9 mouse cellular contexts compared by ENCODE assay signal in genomic region chr3:84191141-84191881, GRCm38 (mm10). TPM values are rescaled to one million over a fixed set of nuclear protein-coding genes. Genes with fewer than 3 reads are reported as not detected.
DNase-seq lines count a peak whose midpoint lies in the region; ATAC-seq and TF ChIP-seq lines count a peak whose summit lies in the region.
"Had no signal": no experiment of that assay in that cellular context is flagged by ENCODE, and none has a peak within 500 bp of the region (broad histone marks: within the 10 kb centered on the region; RNA-seq: fewer than 3 reads in every experiment).

No protein-coding gene starts in this region.

- H3K9ac ChIP-seq in midbrain, embryonic 11.5 days (ENCODE audit: low read length): 0 out of 2 replicates have a peak overlapping the region, but pooled peaks have one; percentile 20
- H3K9ac ChIP-seq in midbrain, embryonic 16.5 days (ENCODE audit: low read depth, low read length): no peak overlapping the region; the same call in 1 of the 2 replicates
- no peak overlapping the region for H3K9ac ChIP-seq in forebrain, embryonic 12.5 days
- 0 out of 2 replicates have a peak overlapping the region, but pooled peaks have one; percentile 4 for H3K9ac ChIP-seq in kidney, postnatal 0 days (ENCODE audit: low read depth, low read length)

- no peak overlapping the region for H3K4me3 ChIP-seq in midbrain, embryonic 11.5 days (ENCODE audit: low read depth, low read length)
- no peak overlapping the region for H3K4me3 ChIP-seq in midbrain, embryonic 16.5 days (ENCODE audit: low read depth, low read length)
- no peak overlapping the region for H3K4me3 ChIP-seq in forebrain, embryonic 12.5 days (replicated peaks)
- H3K4me3 ChIP-seq in kidney, postnatal 0 days (replicated peaks; ENCODE audit: low read depth, low read length): peak overlapping the region; percentile 29

- ATAC-seq in midbrain, embryonic 11.5 days (ENCODE audit: low FRiP score): peak; percentile 31
- ATAC-seq in midbrain, embryonic 16.5 days: no peak
- peak; percentile 31; the same call in 1 of the 2 replicates for ATAC-seq in forebrain, embryonic 12.5 days (ENCODE audit: low FRiP score)
- ATAC-seq in kidney, postnatal 0 days (replicated peaks; ENCODE audit: low FRiP score, low read depth): peak; percentile 26

- TF ChIP-seq CTCF in kidney, postnatal 0 days (IDR thresholded peaks at IDR 0.05; ENCODE audit: low read depth): peak; percentile 39; the same call in 1 of the 2 replicates

- H3K9me3 ChIP-seq in midbrain, embryonic 11.5 days (ENCODE audit: control insufficient read depth, low read length): no peaks in the 10 kb centered on the region
- no peaks in the 10 kb centered on the region for H3K9me3 ChIP-seq in midbrain, embryonic 16.5 days (replicated peaks; ENCODE audit: control insufficient read depth, low read length, poor library complexity, severe bottlenecking)
- no peaks in the 10 kb centered on the region for H3K9me3 ChIP-seq in forebrain, embryonic 12.5 days
- H3K9me3 ChIP-seq in kidney, postnatal 0 days (replicated peaks; ENCODE audit: low read length): no peaks in the 10 kb centered on the region

- H3K36me3 ChIP-seq in midbrain, embryonic 11.5 days (ENCODE audit: control insufficient read depth, insufficient read depth, low read length): peaks cover 5% of the 10 kb centered on the region; the same call in 1 of the 2 replicates
- H3K36me3 ChIP-seq in midbrain, embryonic 16.5 days (ENCODE audit: control insufficient read depth, insufficient read depth, low read length): peaks cover 7% of the 10 kb centered on the region; the same call in 1 of the 2 replicates
- peaks cover 50% of the 10 kb centered on the region for H3K36me3 ChIP-seq in forebrain, embryonic 12.5 days (replicated peaks)
- no peaks in the 10 kb centered on the region for H3K36me3 ChIP-seq in kidney, postnatal 0 days (ENCODE audit: insufficient read depth, low read length)

- H3K4me2 ChIP-seq in midbrain, embryonic 11.5 days: no peak overlapping the region
- no peak overlapping the region for H3K4me2 ChIP-seq in midbrain, embryonic 16.5 days (ENCODE audit: low read length)
- H3K4me2 ChIP-seq in forebrain, embryonic 12.5 days: peak overlapping the region; percentile 15; the same call in 1 of the 2 replicates
- peak overlapping the region; percentile 50 for H3K4me2 ChIP-seq in kidney, postnatal 0 days (ENCODE audit: low read length)

- DNase-seq in midbrain, embryonic 11.5 days (ENCODE audit: low spot score, missing footprints): peak; percentile 88
- DNase-seq in kidney, postnatal 0 days (ENCODE audit: low spot score): peak; percentile 16
- peak; percentile 40 to 68 for DNase-seq in lung, postnatal 4 days
- no peak for DNase-seq in cerebellum, adult 11 months
- no peak for DNase-seq in testis, postnatal 10 days (ENCODE audit: low spot score)
- no peak for DNase-seq in spleen, adult 12 weeks (ENCODE audit: low spot score)

- peaks cover 10% of the 10 kb centered on the region for H3K4me1 ChIP-seq in midbrain, embryonic 11.5 days (ENCODE audit: control insufficient read depth, insufficient read depth, low read length)
- peaks cover 2% of the 10 kb centered on the region; the same call in 1 of the 2 replicates for H3K4me1 ChIP-seq in midbrain, embryonic 16.5 days (ENCODE audit: control insufficient read depth, insufficient read depth, low read length)
- H3K4me1 ChIP-seq in forebrain, embryonic 12.5 days: peaks cover 20% of the 10 kb centered on the region
- peaks cover 4% of the 10 kb centered on the region; the same call in 1 of the 2 replicates for H3K4me1 ChIP-seq in kidney, postnatal 0 days (replicated peaks; ENCODE audit: insufficient read depth, low read length)

- 55% methylated on average over 21 of the region's 21 CpGs for WGBS in midbrain, embryonic 11.5 days
- 55% methylated on average over 21 of the region's 21 CpGs for WGBS in midbrain, embryonic 16.5 days
- WGBS in forebrain, embryonic 12.5 days: 54% methylated on average over 21 of the region's 21 CpGs
- WGBS in kidney, postnatal 0 days: 46% methylated on average over 21 of the region's 21 CpGs

- no peak overlapping the region for H3K27ac ChIP-seq in midbrain, embryonic 11.5 days (ENCODE audit: low read depth, low read length)
- H3K27ac ChIP-seq in midbrain, embryonic 16.5 days (ENCODE audit: low read length): no peak overlapping the region
- H3K27ac ChIP-seq in forebrain, embryonic 12.5 days: no peak overlapping the region; the same call in 1 of the 2 replicates
- H3K27ac ChIP-seq in kidney, postnatal 0 days: 0 out of 2 replicates have a peak overlapping the region, but pooled peaks have one; percentile 2
- H3K27ac ChIP-seq: macrophage had no signal

- H3K27me3 ChIP-seq in midbrain, embryonic 11.5 days (ENCODE audit: control insufficient read depth, insufficient read depth, low read length): no peaks in the 10 kb centered on the region; the same call in 1 of the 2 replicates
- H3K27me3 ChIP-seq in midbrain, embryonic 16.5 days (ENCODE audit: control insufficient read depth, insufficient read depth, low read depth, low read length): no peaks in the 10 kb centered on the region
- H3K27me3 ChIP-seq in forebrain, embryonic 12.5 days: peaks cover 6% of the 10 kb centered on the region; the same call in 1 of the 2 replicates
- H3K27me3 ChIP-seq in kidney, postnatal 0 days (ENCODE audit: insufficient read depth, low read length): no peaks in the 10 kb centered on the region

RNA-seq across cellular contexts. Expression of gene Gm6525, which starts 17.4 kb away (rescaled TPM):
- polyA plus RNA-seq in midbrain, embryonic 11.5 days (2014; fragmentation: Nextera tagmentation; extraction: Ambion mirVana): 0.83 and 1.4 TPM in 2 replicates
- polyA plus RNA-seq in midbrain, embryonic 16.5 days (2015; fragmentation: Nextera tagmentation; extraction: Ambion mirVana): 2.1 and 2.5 TPM in 2 replicates
- 1.5 and 2.5 TPM in 2 replicates for polyA plus RNA-seq in forebrain, embryonic 12.5 days (2016; fragmentation: Nextera tagmentation; extraction: Ambion mirVana)
- 0.43 and 0.66 TPM in 2 replicates for polyA plus RNA-seq in kidney, postnatal 0 days (2015; fragmentation: Nextera tagmentation; extraction: Ambion mirVana)
- polyA plus RNA-seq: macrophage had no signal

RNA-seq across cellular contexts. Expression of gene Mnd1, which starts 35.7 kb away (rescaled TPM):
- 9.0 and 10.8 TPM in 2 replicates for polyA plus RNA-seq in midbrain, embryonic 11.5 days (2014; fragmentation: Nextera tagmentation; extraction: Ambion mirVana)
- 1.4 and 1.5 TPM in 2 replicates for polyA plus RNA-seq in midbrain, embryonic 16.5 days (2015; fragmentation: Nextera tagmentation; extraction: Ambion mirVana)
- 8.5 and 10.5 TPM in 2 replicates for polyA plus RNA-seq in forebrain, embryonic 12.5 days (2016; fragmentation: Nextera tagmentation; extraction: Ambion mirVana)
- polyA plus RNA-seq in kidney, postnatal 0 days (2015; fragmentation: Nextera tagmentation; extraction: Ambion mirVana): 15.3 and 17.2 TPM in 2 replicates

Comparison
In these comparisons a context has a peak if more than half of its experiments do, and no peak if none do; other contexts are left out.
1. H3K9ac ChIP-seq: peak in midbrain, embryonic 11.5 days (single experiment) and kidney, postnatal 0 days (single experiment); none in midbrain, embryonic 16.5 days (single experiment) and forebrain, embryonic 12.5 days (single experiment).
2. DNase-seq: peak in midbrain, embryonic 11.5 days (single experiment), kidney, postnatal 0 days (single experiment) and lung, postnatal 4 days (2 of 2); none in cerebellum, adult 11 months (single experiment), testis, postnatal 10 days (single experiment) and spleen, adult 12 weeks (single experiment).
3. H3K4me2 ChIP-seq: peak in forebrain, embryonic 12.5 days (single experiment) and kidney, postnatal 0 days (single experiment); none in midbrain, embryonic 11.5 days (single experiment) and midbrain, embryonic 16.5 days (single experiment).